Comparison of ENCODE assay signal across 22 mouse cellular contexts in the genomic region with DNA sequence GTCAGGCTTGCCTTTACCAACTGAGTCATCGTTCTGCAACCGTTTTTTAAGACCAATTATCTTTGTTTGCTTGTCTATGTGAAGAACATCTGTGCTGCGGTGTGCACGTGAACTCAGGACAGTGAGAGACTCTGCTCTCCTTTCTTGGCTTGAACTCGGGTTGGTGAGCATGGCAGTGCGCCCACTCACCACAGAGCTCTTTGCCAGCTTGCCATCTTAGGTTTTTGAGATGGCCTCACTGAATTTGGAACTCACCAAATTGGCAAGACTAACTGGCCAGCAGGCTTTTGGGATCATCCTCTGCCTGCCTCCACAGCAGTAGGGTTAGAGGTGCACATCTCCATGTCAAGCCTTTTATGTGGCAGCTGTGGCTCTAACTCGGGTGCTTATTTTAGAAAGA. TPM values are rescaled to one million over a fixed set of nuclear protein-coding genes. Genes with fewer than 3 reads are reported as not detected.
DNase-seq lines count a peak whose midpoint lies in the region; ATAC-seq and TF ChIP-seq lines count a peak whose summit lies in the region.
"Had no signal": no experiment of that assay in that cellular context is flagged by ENCODE, and none has a peak within 500 bp of the region (broad histone marks: within the 10 kb centered on the region; RNA-seq: fewer than 3 reads in every experiment).

No protein-coding gene starts in this region.

- peaks cover 84% of the 10 kb centered on the region for H3K36me3 ChIP-seq in forebrain, embryonic 13.5 days (ENCODE audit: poor library complexity, severe bottlenecking)
- H3K36me3 ChIP-seq in forebrain, embryonic 14.5 days (ENCODE audit: control insufficient read depth, insufficient read depth, low read length): peaks cover 68% of the 10 kb centered on the region
- H3K36me3 ChIP-seq in liver, adult 2 months (ENCODE audit: control insufficient read depth, insufficient read depth, low read length): peaks cover 76% of the 10 kb centered on the region
- H3K36me3 ChIP-seq in liver, embryonic 12.5 days: peaks cover 95% of the 10 kb centered on the region
- H3K36me3 ChIP-seq in hindbrain, embryonic 11.5 days (ENCODE audit: control insufficient read depth, insufficient read depth, low read length): peaks cover 17% of the 10 kb centered on the region

- H3K9me3 ChIP-seq in forebrain, embryonic 13.5 days (replicated peaks): no peaks in the 10 kb centered on the region
- H3K9me3 ChIP-seq in forebrain, embryonic 14.5 days (replicated peaks; ENCODE audit: control insufficient read depth, low read length): no peaks in the 10 kb centered on the region
- H3K9me3 ChIP-seq in liver, embryonic 12.5 days (replicated peaks): no peaks in the 10 kb centered on the region
- H3K9me3 ChIP-seq in hindbrain, embryonic 11.5 days (ENCODE audit: control insufficient read depth, low read length): no peaks in the 10 kb centered on the region
- H3K9me3 ChIP-seq: embryonic facial prominence, embryonic 10.5 days; forebrain, embryonic 15.5 days; G1E; heart, embryonic 12.5 days; hindbrain, embryonic 12.5 days had no signal

- ATAC-seq in forebrain, embryonic 13.5 days: no peak
- no peak for ATAC-seq in forebrain, embryonic 14.5 days
- ATAC-seq in liver, embryonic 12.5 days: no peak
- ATAC-seq in hindbrain, embryonic 11.5 days (ENCODE audit: low FRiP score): no peak
- ATAC-seq: CD4-positive, CD25-positive, alpha-beta regulatory T cell, adult 4 months; forebrain, embryonic 15.5 days; hindbrain, embryonic 16.5 days; inflammation-experienced regulatory T-cells, adult 6 months; intestine, postnatal 0 days had no signal

- TF ChIP-seq POLR2A in liver, adult 2 months (IDR thresholded peaks at IDR 0.05; ENCODE audit: extremely low read depth, insufficient read depth, low read length): no peak

- H3K4me2 ChIP-seq in forebrain, embryonic 13.5 days: no peak overlapping the region
- no peak overlapping the region for H3K4me2 ChIP-seq in forebrain, embryonic 14.5 days (ENCODE audit: low read length)
- no peak overlapping the region for H3K4me2 ChIP-seq in liver, embryonic 12.5 days
- H3K4me2 ChIP-seq in hindbrain, embryonic 11.5 days (replicated peaks; ENCODE audit: low read depth, low read length): no peak overlapping the region
- H3K4me2 ChIP-seq: forebrain, embryonic 15.5 days; heart, embryonic 12.5 days; hindbrain, embryonic 12.5 days had no signal

- no peak overlapping the region for H3K9ac ChIP-seq in forebrain, embryonic 13.5 days
- no peak overlapping the region for H3K9ac ChIP-seq in forebrain, embryonic 14.5 days (ENCODE audit: low read length)
- no peak overlapping the region for H3K9ac ChIP-seq in liver, adult 2 months (ENCODE audit: low read depth, low read length)
- no peak overlapping the region for H3K9ac ChIP-seq in liver, embryonic 12.5 days
- no peak overlapping the region for H3K9ac ChIP-seq in hindbrain, embryonic 11.5 days (ENCODE audit: low read depth, low read length)
- H3K9ac ChIP-seq: forebrain, embryonic 15.5 days; heart, embryonic 12.5 days; hindbrain, embryonic 12.5 days had no signal

- 0 out of 2 replicates have a peak, but pooled peaks cover 4% of the 10 kb centered on the region for H3K79me2 ChIP-seq in liver, adult 2 months (ENCODE audit: control insufficient read depth, insufficient read depth, low read length)

- DNase-seq in cerebellum, adult 11 months: peak; percentile 35
- no peak for DNase-seq in cerebellum, adult 8-10 months
- no peak for DNase-seq in forebrain, embryonic 14.5 days (ENCODE audit: low spot score)
- DNase-seq in liver, adult 2 months (ENCODE audit: extremely low read depth, low read depth, low spot score): peak; percentile 38
- DNase-seq in hindbrain, embryonic 11.5 days (ENCODE audit: low spot score): no peak
- DNase-seq: adrenal gland, adult 8-10 months; adrenal gland, postnatal 36 days; B cell, adult 2 months; gastrocnemius, postnatal 14 days; heart, postnatal 36 days; kidney, adult 8-10 months had no signal

- peak overlapping the region; percentile 0; the same call in 1 of the 2 replicates for H3K27ac ChIP-seq in forebrain, embryonic 13.5 days
- no peak overlapping the region for H3K27ac ChIP-seq in forebrain, embryonic 14.5 days (ENCODE audit: low read depth, low read length)
- H3K27ac ChIP-seq in liver, adult 2 months (replicated peaks; ENCODE audit: insufficient read depth, low read depth, low read length): no peak overlapping the region
- H3K27ac ChIP-seq in liver, embryonic 12.5 days: no peak overlapping the region
- H3K27ac ChIP-seq in hindbrain, embryonic 11.5 days (ENCODE audit: low read depth, low read length): no peak overlapping the region
- H3K27ac ChIP-seq: embryonic facial prominence, embryonic 10.5 days; forebrain, embryonic 15.5 days; hindbrain, embryonic 12.5 days had no signal

- TF ChIP-seq CTCF in liver, adult 2 months (IDR thresholded peaks at IDR 0.05; ENCODE audit: low read depth, low read length): no peak

- WGBS in forebrain, embryonic 13.5 days: 81% methylated on average over 7 of the region's 7 CpGs
- WGBS in forebrain, embryonic 14.5 days: 75% methylated on average over 7 of the region's 7 CpGs
- 60% methylated on average over 7 of the region's 7 CpGs for WGBS in liver, adult 2 months
- 84% methylated on average over 7 of the region's 7 CpGs for WGBS in liver, embryonic 12.5 days (ENCODE audit: insufficient replicate concordance)
- 91% methylated on average over 7 of the region's 7 CpGs for WGBS in hindbrain, embryonic 11.5 days

- no peak overlapping the region for H3K4me3 ChIP-seq in forebrain, embryonic 13.5 days
- no peak overlapping the region for H3K4me3 ChIP-seq in forebrain, embryonic 14.5 days (ENCODE audit: low read depth, low read length)
- no peak overlapping the region for H3K4me3 ChIP-seq in liver, adult 2 months (ENCODE audit: insufficient read depth, low read depth, low read length)
- H3K4me3 ChIP-seq in liver, embryonic 12.5 days: no peak overlapping the region
- H3K4me3 ChIP-seq in hindbrain, embryonic 11.5 days (ENCODE audit: low read depth, low read length): no peak overlapping the region
- H3K4me3 ChIP-seq: embryonic facial prominence, embryonic 10.5 days; forebrain, embryonic 15.5 days; heart, embryonic 12.5 days; hindbrain, embryonic 12.5 days had no signal

- 0 out of 2 replicates have a peak, but pooled peaks cover 12% of the 10 kb centered on the region for H3K4me1 ChIP-seq in forebrain, embryonic 13.5 days
- no peaks in the 10 kb centered on the region for H3K4me1 ChIP-seq in forebrain, embryonic 14.5 days (ENCODE audit: control insufficient read depth, insufficient read depth, low read length)
- H3K4me1 ChIP-seq in liver, adult 2 months (ENCODE audit: control insufficient read depth, insufficient read depth, low read length): no peaks in the 10 kb centered on the region
- H3K4me1 ChIP-seq in liver, embryonic 12.5 days: no peaks in the 10 kb centered on the region
- H3K4me1 ChIP-seq in hindbrain, embryonic 11.5 days (replicated peaks; ENCODE audit: control insufficient read depth, insufficient read depth, low read length): no peaks in the 10 kb centered on the region
- H3K4me1 ChIP-seq: embryonic facial prominence, embryonic 10.5 days; hindbrain, embryonic 12.5 days had no signal

- H3K27me3 ChIP-seq in forebrain, embryonic 13.5 days: no peaks in the 10 kb centered on the region
- no peaks in the 10 kb centered on the region for H3K27me3 ChIP-seq in forebrain, embryonic 14.5 days (replicated peaks; ENCODE audit: control insufficient read depth, insufficient read depth, low read length)
- no peaks in the 10 kb centered on the region for H3K27me3 ChIP-seq in liver, adult 2 months (ENCODE audit: control insufficient read depth, insufficient read depth, low read length)
- H3K27me3 ChIP-seq in liver, embryonic 12.5 days (replicated peaks): no peaks in the 10 kb centered on the region
- no peaks in the 10 kb centered on the region for H3K27me3 ChIP-seq in hindbrain, embryonic 11.5 days (ENCODE audit: control insufficient read depth, insufficient read depth, low read length)
- H3K27me3 ChIP-seq: forebrain, embryonic 15.5 days; heart, embryonic 12.5 days; hindbrain, embryonic 12.5 days had no signal

RNA-seq across cellular contexts. Expression of a gene that starts 28.8 kb away (rescaled TPM):
- polyA plus RNA-seq in forebrain, embryonic 13.5 days (2015; fragmentation: Nextera tagmentation; extraction: Ambion mirVana): 470 and 471 TPM in 2 replicates
- polyA plus RNA-seq in forebrain, embryonic 14.5 days (2014; fragmentation: Nextera tagmentation; extraction: Ambion mirVana): 433 and 436 TPM in 2 replicates
- 9.4 and 13.1 TPM in 2 replicates for total RNA-seq in liver, adult 2 months (2014; rRNA removed)
- polyA plus RNA-seq in liver, adult 2 months (2012; rRNA removed): 8.4 and 10.2 TPM in 2 replicates
- polyA plus RNA-seq in liver, embryonic 12.5 days (2016; fragmentation: Nextera tagmentation; extraction: Ambion mirVana): 25.7 and 26.0 TPM in 2 replicates
- polyA plus RNA-seq in hindbrain, embryonic 11.5 days (2014; fragmentation: Nextera tagmentation; extraction: Ambion mirVana): 283 and 321 TPM in 2 replicates

RNA-seq across cellular contexts. Expression of a gene that starts 29.9 kb away (rescaled TPM):
- polyA plus RNA-seq in forebrain, embryonic 13.5 days (2015; fragmentation: Nextera tagmentation; extraction: Ambion mirVana): 112 and 125 TPM in 2 replicates
- polyA plus RNA-seq in forebrain, embryonic 14.5 days (2014; fragmentation: Nextera tagmentation; extraction: Ambion mirVana): 76.1 and 83.1 TPM in 2 replicates
- 92.7 and 95.6 TPM in 2 replicates for total RNA-seq in liver, adult 2 months (2014; rRNA removed)
- polyA plus RNA-seq in liver, adult 2 months (2012; rRNA removed): 48.5 and 54.1 TPM in 2 replicates
- polyA plus RNA-seq in liver, embryonic 12.5 days (2016; fragmentation: Nextera tagmentation; extraction: Ambion mirVana): 77.8 and 82.3 TPM in 2 replicates
- 87.8 and 96.0 TPM in 2 replicates for polyA plus RNA-seq in hindbrain, embryonic 11.5 days (2014; fragmentation: Nextera tagmentation; extraction: Ambion mirVana)

RNA-seq across cellular contexts. Expression of a gene that starts 41.9 kb away (rescaled TPM):
- 4.5 TPM in 2 replicates for polyA plus RNA-seq in forebrain, embryonic 13.5 days (2015; fragmentation: Nextera tagmentation; extraction: Ambion mirVana)
- 3.8 and 4.0 TPM in 2 replicates for polyA plus RNA-seq in forebrain, embryonic 14.5 days (2014; fragmentation: Nextera tagmentation; extraction: Ambion mirVana)
- total RNA-seq in liver, adult 2 months (2014; rRNA removed): 0.07 and 0.74 TPM in 2 replicates
- 0.16 and 0.21 TPM in 2 replicates for polyA plus RNA-seq in liver, adult 2 months (2012; rRNA removed)
- 0.08 and 0.32 TPM in 2 replicates for polyA plus RNA-seq in liver, embryonic 12.5 days (2016; fragmentation: Nextera tagmentation; extraction: Ambion mirVana)
- polyA plus RNA-seq in hindbrain, embryonic 11.5 days (2014; fragmentation: Nextera tagmentation; extraction: Ambion mirVana): 1.4 and 2.5 TPM in 2 replicates
- total RNA-seq: G1E had no signal
- polyA plus RNA-seq: CD4-positive, CD25-positive, alpha-beta regulatory T cell, adult 4 months; G1E; inflammation-experienced regulatory T-cells, adult 6 months had no signal

RNA-seq across cellular contexts. Expression of a gene that starts 51.2 kb away (rescaled TPM):
- polyA plus RNA-seq in forebrain, embryonic 13.5 days (2015; fragmentation: Nextera tagmentation; extraction: Ambion mirVana): 155 and 163 TPM in 2 replicates
- 159 TPM in 2 replicates for polyA plus RNA-seq in forebrain, embryonic 14.5 days (2014; fragmentation: Nextera tagmentation; extraction: Ambion mirVana)
- total RNA-seq in liver, adult 2 months (2014; rRNA removed): 87.3 and 92.5 TPM in 2 replicates
- polyA plus RNA-seq in liver, adult 2 months (2012; rRNA removed): 99.3 and 113 TPM in 2 replicates
- polyA plus RNA-seq in liver, embryonic 12.5 days (2016; fragmentation: Nextera tagmentation; extraction: Ambion mirVana): 55.0 and 56.8 TPM in 2 replicates
- 173 and 179 TPM in 2 replicates for polyA plus RNA-seq in hindbrain, embryonic 11.5 days (2014; fragmentation: Nextera tagmentation; extraction: Ambion mirVana)

Comparison
In these comparisons a context has a peak if more than half of its experiments do, and no peak if none do; other contexts are left out.
1. DNase-seq: peak in cerebellum, adult 11 months (single experiment) and liver, adult 2 months (single experiment); none in cerebellum, adult 8-10 months (single experiment), forebrain, embryonic 14.5 days (single experiment) and hindbrain, embryonic 11.5 days (single experiment).
2. RNA of a gene that starts 28.8 kb away (polyA plus RNA-seq): 470 to 471 TPM in forebrain, embryonic 13.5 days, 433 to 436 TPM in forebrain, embryonic 14.5 days and 283 to 321 TPM in hindbrain, embryonic 11.5 days; 25.7 to 26.0 TPM in liver, embryonic 12.5 days and 8.4 to 10.2 TPM in liver, adult 2 months; every median in the first group is over 10 times any median in the second.